Mouse (Mus musculus): ENCODE data around the gene Nxn.

Gene Nxn

DNA sequence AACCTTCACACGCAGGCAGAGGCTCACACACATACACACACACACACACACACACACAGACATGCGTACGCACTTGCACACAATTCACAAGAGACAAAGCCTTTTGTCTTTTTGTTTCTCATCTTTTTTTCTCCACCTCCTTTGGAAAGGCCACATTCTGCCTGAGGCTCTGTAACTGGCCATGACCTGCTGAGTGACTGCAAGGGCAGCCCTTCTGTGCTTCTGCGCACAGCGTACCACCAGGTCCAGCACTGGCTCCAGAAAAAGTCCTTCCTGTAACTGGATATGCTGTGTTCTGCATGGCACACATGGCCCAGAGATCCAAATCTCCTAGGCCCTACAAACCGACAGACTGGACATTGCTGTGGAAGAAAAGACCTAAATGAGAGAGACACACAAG lies 38.7 kb downstream of the Nxn start:
- DNase-seq, result no peak

DNA sequence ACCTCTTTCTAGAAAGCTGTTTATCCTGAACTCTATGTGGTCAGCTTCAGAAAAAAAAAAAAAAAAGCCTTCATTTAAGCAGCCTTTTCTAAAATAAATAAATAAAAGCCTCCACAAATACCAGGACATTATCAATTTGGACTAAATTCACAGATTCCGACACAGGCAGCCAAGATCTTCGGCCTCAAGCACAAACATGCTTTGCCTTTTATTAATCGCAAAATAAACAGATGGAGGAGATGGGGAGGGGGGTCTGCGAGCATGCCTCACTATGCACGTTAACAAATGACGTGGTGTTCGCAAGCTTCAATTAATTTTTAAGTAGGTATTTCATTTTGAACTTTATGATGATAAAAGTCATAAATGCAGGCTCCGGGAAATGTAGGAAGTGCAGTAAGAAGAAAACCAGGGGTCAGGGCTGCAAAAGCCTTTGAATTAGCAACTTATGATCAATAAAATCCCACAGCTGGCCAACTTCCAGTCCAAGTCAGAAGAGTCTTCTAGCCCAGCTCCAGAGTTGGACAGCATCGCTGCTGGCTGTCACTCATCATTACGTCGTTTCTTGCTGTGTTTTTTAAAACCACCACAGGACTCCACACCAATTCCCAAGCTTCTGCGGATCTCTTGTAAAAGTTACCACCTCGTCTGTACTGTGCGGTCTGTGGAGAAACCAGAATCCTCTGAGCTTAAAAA lies 40.2 kb downstream of the Nxn start:
- DNase-seq, result no peak

DNA sequence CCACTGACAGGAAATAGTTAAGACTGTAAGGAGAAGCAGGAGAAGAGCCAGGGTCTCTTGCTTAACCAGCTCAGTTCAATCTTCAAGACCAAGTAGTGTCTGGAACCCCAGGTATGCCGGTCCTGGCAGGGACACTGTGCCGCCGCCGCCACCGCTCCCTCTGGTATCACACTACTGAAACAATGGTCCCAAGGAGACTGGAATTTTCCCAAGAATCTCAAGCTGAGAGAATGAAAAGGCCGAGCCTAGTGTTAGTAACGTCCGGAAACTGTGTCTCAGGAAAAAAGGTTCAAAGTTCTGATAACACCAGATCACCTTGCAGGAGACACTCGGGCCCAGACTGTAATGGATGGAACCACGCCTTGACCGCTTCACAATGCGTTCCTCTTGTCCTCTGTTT lies 41.5 kb downstream of the Nxn start:
- DNase-seq, result no peak

DNA sequence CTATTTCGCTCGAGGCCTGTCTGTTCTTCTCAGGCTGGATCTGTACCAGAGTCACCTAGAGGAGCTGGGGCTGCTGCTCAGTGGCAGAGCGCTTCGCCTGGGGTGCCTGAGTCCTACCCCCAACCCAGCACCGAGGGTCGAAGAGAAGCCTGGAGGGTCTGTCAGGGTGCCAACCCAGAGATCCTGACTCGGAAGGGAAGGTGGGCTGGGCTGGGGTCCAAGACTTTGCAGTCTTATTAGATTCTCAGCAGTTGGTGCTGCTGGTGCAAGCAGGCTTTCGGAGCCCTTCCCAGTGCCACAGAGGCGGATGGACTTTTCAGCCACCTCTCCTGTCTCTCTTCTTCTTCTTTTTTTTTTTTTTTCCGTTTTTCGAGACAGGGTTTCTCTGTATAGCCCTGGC lies 42.8 kb downstream of the Nxn start:
- no peak for DNase-seq

DNA sequence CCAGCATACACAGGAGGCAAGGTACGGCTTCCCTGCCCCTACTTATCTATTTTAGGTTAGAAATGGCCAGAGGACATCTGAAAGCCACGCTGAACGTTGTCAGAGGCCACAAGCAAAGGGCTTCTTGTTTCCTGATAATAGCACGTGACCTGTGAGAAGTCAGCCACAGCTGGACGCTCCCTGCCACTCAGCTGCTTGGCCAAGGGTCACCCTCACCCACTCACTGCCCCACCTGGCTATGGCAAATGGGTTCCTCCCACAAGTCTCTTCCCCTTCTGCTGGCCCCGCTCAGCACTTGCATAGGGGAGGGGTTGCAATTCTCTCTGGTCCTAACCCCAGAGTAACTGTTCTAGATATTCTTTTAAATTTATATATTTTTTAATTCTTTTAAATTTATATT lies 43.5 kb downstream of the Nxn start:
- DNase-seq, result no peak

DNA sequence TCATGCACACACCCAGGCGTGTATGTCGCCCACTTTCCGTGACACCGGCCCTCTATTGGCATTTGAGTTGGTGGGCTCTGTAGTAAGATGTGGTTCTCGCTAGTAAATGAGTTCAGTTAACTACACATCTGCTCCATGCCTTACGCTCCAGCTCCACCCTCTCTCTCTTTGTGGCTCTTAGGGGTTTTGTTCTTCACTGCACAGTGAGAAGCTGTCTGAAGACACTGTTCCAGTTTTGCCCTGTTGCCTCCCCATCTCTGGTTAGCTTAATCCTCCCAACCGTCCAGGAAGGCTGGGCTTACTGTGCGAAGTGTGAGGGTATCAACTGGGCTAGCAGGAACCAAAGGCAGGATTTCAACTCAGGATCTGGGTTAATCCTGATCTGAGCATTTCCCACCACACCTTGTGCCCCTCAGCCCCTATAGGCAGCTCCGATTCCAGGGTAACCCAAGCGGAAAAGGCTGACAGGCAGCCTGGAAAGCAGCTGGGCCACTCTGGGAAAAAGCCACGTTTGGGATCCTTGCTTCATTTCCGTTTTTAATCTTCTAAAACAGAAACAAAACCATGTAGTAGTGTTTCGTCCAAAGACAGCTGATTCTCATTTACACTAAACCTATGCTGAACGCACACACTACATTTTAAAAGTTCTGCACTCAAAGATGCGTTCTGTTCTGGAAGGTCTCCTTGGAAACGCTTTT lies 45.9 kb downstream of the Nxn start:
- no peak for DNase-seq

DNA sequence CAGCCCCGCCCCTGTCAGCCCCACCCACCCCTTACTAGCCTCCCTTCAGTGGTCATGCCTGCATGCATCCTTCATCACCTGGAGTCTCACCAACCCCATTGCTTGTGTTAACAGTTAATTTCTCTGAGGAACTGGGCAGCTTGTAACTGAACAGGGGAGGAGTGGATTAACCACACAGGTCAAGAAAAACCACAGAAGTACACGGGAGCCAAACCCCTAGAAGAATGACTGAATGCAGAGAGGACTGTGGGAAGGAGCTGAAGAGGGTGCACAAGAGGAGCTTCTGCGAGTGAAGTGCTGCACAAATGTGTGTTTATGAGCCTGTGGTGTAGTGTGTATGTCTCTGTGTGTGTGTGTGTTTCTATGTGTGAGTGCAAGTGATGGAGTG lies 47.3 kb downstream of the Nxn start:
- no peak for DNase-seq

DNA sequence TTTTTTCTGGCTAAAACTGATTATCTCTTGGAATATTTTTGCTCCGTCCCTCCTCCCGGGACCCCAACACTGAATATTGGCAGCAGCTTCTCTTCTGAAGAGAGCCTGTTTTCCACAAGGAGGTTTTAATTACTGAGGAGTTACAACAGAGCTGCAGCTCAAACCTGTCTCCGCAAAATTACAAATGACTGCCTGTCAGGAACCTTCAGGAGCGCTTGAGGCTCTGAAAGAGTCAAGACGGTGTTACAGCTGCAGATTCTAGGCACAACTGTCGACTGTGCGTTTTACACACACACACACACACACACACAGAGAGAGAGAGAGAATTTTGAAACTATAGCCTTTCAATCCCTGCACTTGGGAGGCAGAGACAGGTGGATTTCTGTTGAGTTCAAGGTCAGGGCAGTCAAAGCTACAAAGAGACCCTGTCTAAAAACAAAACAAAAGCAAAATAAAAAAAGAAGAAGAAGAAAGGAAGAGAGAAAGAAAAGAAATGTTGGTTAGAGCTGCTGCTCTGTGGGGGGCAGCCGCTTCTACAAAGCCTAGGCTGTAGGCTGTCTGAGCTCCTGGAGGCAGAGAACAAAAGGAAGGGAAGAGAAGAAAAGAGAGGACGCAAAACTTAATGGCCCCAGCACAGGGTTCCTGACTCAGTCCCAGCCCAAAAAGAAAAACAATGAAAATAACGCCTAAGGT lies 47.9 kb downstream of the Nxn start:
- DNase-seq, result no peak

DNA sequence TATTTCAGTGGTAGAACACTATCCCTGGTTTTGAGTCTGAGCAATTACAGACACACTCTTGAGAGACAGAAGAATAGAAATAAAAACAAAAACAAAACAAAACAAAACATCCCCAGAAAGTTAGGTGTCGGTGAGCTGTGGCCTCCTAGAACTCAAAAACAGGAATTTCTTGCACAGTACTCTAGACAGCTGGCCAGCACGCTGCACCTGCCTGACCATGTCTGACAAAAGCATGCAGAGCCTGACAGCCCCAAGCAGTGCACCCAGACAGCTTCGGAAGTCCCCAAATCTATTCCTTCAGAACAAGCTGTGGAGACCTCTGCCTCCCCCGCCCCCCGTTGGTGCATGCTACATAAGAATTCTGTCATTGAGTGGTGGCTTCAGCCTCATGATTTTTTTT lies 49.1 kb downstream of the Nxn start:
- DNase-seq, result no peak

DNA sequence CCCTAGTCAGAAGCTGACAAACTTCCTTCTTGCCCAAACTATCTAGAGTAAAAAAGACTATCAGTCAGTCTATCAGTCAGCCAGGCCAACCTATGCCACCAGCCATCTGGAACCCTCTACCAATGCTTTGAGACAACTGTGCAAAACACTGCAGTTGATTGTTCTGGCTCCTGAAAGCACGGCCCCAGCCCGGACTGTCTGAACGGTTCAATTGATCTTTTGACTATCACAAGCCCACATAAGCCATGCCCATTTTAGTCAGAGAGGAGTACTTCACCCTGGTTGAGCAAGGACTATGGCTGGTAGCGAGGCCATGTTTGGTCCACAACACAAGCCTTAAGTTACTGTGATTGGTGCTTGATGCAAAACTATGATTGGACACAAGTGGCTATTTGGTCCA lies 51.4 kb downstream of the Nxn start:
- no peak for DNase-seq

DNA sequence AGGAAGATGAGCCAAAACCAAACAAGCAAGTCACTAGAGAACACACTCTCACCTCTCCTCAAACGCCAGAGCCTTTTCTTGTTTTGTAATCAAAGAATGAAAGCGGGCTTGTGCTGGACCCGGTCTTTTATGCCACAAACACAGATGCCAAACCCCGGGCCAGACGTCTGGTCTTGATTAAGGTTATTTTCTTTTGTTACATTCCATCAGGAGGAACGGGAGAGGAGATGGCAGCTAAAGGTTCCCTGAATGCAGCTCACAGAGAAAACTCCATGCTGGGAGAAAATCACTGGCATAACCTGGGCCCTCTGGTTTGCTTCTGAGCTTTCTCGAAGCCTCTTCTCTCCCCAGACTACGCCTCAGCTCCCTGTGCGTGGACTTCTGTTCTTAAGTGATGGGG lies 55.9 kb downstream of the Nxn start:
- DNase-seq, result no peak

DNA sequence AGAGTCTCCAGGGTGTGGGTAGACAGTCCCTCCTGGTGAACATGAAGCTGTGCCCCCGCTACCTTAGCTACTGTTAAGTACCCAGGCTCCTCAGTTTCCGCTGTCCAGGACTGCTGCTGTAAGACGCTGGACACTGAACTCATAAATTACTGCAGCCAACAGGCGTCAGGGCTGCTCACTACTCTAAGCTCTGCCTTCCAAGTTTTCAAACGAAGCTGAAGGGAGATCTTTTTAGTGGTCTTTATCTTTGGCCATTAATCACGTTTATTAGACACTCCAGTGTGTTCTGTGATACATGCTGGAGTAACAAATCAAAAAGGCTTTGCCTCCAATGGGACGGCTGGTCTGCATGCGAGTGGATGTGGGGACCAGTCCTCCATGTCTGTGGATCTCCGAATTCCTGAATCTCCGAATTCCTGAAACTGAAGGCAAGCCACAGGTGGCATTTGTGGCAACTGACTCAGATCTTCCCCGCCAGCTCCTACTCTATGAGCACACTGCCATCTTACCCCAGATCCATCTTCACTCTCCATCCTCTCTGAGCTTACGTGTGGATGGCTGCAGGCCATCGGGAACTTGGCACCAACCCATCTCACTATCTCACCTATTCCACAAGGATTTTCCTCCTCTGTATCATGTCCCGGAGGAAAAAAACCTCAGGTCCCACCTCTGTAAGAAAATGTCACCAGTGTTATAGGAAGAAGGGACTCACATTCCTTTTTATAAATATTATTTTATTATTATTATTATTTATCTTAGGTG lies 56.9 kb downstream of the Nxn start:
- no peak for DNase-seq

DNA sequence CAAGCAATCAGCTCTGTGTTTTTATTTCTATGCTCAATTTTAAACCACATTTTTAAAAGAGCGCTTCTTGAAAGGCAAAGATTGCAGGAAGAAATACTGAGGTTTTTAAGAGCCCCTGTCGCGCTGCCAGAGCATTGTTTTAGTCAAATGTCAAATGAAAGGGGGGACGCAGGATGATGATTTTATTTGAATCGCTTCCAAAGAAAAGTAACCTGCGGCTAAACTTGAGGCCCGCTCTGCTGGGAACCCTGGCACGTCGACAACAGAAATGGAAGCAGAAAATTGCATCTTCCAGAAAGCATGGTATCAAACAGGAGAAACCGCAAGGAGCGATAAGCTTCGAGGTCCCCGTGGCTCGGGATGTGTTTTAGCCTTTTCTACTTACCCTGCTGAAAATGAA lies 57.8 kb downstream of the Nxn start:
- DNase-seq, result no peak

DNA sequence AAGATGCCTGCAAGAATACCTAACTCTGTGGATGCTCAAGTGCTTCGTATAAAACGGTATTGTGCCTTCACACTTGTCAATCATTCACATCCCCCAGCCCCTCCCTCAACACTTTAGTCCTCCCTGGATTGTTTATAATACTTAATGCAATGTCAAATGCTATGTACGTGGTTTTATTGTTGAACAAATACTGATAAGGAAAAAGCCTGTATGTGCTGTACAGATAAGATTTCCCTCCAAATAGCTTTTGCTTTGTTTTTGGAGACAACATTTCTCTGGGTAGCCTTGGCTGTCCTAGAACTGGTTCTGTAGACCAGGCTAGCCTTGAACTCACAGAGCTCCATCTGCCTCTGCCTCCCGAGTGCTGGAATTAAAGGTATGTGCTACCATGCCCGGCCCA lies 59.1 kb downstream of the Nxn start:
- DNase-seq, result no peak

DNA sequence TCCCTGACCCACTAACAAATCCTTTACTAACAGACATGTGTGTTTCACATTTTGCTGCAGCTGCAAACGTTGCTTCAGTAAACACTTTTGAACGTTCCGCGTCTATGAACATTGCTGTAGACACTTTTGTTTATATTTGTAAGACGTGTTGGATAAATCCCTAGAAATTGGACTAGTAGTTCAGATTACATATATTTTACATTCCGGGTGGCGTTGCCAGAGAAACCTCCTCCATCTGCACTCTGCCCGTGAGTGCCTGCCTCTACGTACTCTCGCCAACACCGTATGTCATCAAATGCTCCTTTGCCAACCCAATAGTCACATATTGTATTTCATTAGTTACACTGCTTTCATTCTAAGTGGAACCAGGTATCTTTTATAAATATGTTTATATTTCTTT lies 59.8 kb downstream of the Nxn start:
- DNase-seq, result no peak

DNA sequence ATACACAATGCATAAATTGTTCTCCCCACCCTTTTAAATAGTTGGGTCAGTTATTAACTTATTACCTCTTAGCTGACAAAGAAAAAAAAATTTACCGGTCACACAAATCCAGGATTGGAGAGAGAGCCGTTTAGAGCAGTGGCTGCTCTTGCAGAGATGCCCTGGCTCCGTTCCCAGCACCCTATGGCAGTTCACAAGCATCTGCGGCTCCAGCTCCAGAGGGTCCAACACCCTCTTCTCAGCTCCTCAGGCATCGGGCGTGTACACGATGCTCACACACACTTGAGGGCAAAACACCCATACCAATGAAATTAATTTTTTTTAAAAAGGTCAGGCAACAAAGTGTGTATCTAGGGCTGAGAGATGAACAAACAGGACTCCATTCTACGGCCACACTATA lies 60.3 kb downstream of the Nxn start:
- DNase-seq, result no peak

DNA sequence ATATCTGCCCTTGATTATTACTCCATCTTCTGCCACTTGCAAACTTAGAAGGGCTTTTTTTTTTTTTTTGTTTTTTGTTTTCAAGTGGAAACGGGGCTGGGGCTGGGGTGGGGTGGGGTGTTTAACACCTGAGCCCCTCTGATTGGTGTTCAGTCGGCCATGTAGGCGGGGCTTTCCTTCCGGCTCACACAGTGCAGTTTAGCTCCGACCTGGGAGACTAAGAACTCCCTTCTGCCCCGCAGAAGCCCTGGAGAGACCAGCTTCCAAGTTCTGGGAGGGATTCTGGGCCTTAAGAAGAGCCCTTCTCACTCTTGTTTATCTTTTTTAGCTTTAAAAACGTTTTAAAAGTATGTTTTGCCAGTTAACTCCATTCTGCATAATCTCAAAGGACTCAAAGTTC lies 61.2 kb downstream of the Nxn start:
- no peak for DNase-seq

DNA sequence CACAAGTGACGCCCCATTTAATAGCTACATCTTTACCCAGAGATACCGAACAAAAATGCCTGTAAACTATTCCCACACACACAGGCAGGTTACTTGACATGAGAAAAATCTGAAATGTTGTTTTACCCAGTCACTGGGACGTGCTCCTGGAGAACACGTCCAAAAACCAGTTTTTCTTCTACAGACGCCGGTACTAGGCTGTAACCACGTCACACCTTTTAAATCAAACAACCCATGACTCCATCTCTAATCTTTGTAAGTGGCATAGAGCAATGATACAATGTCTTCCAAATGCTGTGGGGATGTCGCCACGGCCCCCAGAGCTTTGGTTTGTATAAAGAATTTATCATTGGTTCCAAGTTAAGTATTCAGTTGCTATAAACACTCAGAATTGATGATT lies 61.7 kb downstream of the Nxn start:
- no peak for DNase-seq

DNA sequence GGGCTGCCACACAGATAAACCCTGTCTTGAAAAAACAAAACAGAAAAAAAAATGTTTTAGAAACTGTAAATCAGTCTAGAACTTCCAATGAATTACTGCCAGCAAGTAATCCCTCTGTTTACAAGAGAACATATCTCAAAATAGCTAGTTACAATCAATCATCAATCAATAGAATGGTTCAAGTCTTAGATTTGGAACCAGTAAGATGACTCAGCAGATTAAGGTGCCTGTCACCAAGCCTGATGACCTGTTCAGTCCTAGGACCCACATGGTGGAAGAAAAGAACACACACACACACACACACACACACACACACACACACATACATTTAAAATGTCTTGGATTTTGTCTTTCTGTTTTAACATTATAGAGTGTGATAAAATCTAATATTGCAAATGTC lies 62.7 kb downstream of the Nxn start:
- no peak for DNase-seq

DNA sequence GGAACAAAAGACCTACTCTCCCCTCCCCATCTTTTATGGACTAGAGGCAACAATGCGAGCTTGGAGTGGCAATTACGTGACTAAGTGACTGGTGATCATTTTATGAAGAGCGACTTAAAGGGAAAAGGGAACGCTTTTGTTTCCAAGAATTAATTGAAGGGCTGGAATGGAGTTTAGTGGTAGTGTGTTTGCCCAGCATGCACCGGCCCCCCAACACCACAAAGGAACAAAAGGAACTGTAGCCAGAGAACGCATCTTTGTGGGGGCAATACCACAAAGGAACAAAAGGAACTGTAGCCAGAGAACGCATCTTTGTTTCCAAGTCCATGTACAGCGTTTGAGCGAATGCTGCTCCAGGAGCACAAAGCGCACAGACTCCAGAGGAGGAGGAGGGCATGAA lies 64.0 kb downstream of the Nxn start:
- no peak for DNase-seq

DNA sequence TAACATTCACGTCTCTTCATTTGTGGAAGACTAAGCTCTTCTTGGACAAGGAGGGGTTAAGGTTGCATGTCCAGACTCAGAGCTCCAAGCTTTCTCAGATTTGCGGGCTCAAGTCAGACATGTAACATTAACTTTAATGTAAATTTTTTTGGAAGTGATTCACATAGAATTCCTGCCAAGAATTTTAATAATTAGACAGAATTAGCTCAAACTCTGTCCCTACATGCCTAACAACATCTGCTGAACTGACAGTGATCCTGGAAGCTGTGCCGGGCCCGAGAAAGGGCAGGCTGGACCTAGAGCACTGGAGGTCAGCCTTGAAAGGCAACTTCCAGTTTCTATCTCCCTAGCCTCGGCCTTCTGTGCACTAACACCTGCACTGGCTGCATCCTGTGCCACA lies 66.7 kb downstream of the Nxn start:
- no peak for DNase-seq

DNA sequence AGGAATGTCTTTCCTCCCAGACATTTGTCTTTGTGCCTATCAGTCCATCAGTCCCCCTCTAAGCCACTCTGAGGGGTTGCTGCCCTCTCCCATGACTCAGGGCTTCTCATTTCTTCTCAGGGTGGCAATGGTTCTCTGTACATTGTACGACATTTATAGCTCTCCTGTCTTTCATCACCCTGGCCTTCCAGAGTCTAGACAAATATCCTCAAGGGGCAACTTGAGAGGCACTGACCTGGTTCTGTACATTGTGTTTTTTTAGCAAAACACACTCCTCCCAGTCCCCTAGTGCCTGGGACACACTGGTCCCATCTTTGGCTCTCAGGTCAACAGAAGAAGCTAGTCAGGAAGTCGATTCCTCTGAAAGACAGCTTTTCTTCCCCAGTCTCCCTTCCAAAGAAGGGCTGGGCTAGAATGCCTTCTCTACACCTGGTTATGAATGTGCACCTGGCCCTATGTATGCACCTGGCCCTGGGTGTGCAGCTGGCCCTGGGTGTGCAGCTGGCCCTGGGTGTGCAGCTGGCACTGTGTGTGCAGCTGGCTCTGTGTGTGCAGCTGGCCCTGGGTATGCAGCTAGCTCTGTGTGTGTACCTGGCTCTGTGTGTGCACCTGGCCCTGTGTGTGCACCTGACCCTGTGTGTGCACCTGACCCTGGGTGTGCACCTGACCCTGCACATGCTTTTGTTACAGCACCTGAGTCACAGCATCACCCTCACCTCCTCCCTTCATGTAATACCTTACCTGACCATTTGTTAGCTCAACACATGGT lies 70.2 kb downstream of the Nxn start:
- no peak for DNase-seq

DNA sequence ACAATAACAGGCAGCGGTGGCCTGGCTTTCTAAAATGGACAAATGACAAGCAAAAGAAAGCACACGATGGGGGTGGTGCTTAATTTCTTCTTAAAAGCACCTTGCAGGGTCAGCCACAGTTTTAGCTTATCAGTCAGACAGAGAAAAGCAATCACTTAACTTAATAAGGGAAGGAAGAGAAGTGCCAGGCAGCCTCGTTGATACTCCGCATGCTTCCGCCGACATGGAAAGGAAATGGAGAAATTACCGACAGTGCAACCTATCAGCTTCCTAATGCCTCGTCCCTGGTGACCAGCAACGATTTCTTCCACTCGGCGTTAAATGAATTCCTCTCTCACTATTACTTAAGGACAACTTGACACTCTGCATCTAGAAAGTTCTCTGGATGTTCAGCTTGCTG lies 70.9 kb downstream of the Nxn start:
- no peak for DNase-seq
